Mouse (Mus musculus): ENCODE measurements around the gene Mapk12.

DNA sequence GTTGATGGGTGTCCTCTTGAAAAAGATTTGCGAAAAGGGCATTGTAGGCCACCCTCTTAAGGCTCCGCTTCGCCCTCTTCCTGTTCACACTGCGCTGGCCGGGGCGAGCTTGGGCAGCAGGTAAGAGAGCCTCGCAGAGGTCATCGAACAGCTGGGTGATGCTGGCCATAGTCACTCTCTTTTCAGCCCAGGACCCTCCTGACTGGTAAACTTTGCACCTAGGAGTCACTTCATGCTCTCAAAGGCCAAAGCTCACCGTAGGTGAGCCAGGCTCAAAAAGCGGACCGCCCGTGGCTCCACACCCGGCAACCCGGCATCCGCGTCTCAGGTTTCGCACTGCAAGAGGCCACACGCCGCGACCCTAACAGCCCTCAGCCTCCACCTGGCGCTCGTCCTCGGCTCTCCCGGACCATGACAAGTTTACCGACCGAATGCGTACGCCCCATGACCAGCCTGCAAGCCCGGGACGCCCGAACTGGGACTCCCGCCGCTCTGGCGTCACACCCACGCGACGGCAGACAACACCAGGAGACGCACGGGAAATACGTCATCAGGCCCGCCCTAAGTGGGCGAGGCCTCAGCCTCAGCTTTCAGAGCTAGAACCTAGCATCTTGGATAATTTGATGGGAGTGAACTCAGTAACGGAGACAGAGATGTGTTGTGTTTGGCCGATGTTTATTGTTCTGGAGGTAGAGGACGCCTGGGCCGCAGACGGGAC is 17.7 kb downstream of the Mapk12 start, which contains the start of gene Tubgcp6:
- TF ChIP-seq POLR2A (IDR thresholded peaks at IDR 0.05; ENCODE audit: borderline replicate concordance, extremely low read depth, insufficient read depth, insufficient read length, poor library complexity, severe bottlenecking) = peak; percentile 55; the same call in 1 of the 2 replicates
- no peak for TF ChIP-seq CTCF (IDR thresholded peaks at IDR 0.05; ENCODE audit: borderline replicate concordance, extremely low read depth, insufficient read depth, insufficient read length)

All from brain, embryonic 14.5 days (tissue).